Mouse (Mus musculus): ENCODE measurements around the gene Lgr6. TPM values are rescaled to one million over a fixed set of nuclear protein-coding genes. Genes with fewer than 3 reads are reported as not detected.

Lgr6 gene
- polyA plus RNA-seq, 1 experiment from 2014 or later = 0.75 TPM

DNA sequence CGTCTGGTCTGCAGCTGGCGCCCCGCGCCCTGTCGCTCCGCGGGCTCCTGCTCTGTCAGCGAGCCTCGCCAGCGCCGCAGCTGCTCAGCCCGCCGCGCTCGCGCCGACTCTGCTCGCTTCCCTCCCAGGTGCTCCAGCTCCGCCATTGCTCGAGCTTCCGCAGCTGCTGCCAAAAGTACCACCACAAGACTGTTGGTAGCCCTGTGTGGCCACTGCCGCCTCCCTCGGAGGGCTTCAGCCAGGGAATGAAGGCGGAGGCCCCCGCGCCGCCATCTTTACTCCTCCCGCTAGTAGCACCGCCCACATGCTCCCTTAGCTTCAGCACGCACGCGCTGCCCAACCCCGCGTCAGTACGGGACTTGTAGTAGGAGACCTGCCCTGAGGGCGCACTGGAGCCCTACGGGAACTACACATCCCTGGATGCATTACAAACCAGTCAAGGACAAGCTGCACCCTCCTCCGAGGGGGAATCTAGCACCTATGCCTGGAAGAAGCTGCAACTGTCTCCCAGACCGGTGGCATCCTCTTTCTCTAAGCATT lies 149.4 kb downstream of the Lgr6 start, which contains the start of gene Ppp1r12b:
TSS of gene Ppp1r12b (minus strand) at position 306 of the 540 bp plus-strand sequence.
- peaks cover 17% of the 10 kb centered on the region for H3K4me1 ChIP-seq
- peak within 1 kb of the TSS; percentile 93 for H3K4me3 ChIP-seq
- DNase-seq (ENCODE audit: low spot score) = peak; percentile 92
- H3K27me3 ChIP-seq (ENCODE audit: low read depth, poor library complexity, severe bottlenecking) = no peaks in the 10 kb centered on the region
- no peaks in the 10 kb centered on the region for H3K9me3 ChIP-seq (replicated peaks)
- no peaks in the 10 kb centered on the region for H3K36me3 ChIP-seq
- H3K27ac ChIP-seq = peak within 1 kb of the TSS; percentile 92
- WGBS = under 1% methylated on average over 39 of the region's 39 CpGs

DNA sequence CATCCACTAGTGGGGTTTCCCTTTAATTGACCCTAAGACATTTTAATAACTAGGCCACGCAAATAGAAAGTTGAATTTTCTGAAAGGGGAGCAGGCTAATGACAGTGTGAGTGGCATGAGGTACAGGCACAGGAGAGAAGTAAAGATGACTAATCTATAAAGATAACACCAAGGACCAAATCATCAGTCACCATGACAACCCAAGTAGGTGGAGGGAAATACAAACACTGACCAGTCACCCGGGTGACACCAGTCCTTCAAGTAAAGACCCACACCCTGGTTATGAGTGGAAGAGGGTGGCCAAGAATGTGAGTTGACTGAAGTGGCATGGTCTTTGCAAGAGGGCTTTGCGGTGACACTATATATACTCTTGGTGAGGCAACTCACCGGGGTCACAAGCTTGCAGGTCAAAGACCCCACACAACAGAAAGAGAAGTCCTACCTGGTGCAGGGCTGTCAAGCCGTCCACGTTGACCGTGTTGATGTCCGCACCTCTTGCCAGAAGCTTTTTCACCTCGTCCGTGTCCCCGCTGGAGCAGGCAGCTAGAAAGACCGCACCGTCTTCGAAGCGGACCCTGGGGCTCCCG lies 149.9 kb downstream of the Lgr6 start:
- Histone ChIP-seq H3K4me3 (peak overlapping the region; percentile 93), H3K9me3 (replicated peaks) (no peaks in the 10 kb centered on the region), H3K27ac (peak overlapping the region; percentile 92), H3K36me3 (no peaks in the 10 kb centered on the region), H3K27me3 (ENCODE audit: low read depth, poor library complexity, severe bottlenecking) (no peaks in the 10 kb centered on the region), H3K4me1 (peaks cover 17% of the 10 kb centered on the region)
- no peak for DNase-seq (ENCODE audit: low spot score)
- WGBS = 6% methylated on average over 16 of the region's 16 CpGs

DNA sequence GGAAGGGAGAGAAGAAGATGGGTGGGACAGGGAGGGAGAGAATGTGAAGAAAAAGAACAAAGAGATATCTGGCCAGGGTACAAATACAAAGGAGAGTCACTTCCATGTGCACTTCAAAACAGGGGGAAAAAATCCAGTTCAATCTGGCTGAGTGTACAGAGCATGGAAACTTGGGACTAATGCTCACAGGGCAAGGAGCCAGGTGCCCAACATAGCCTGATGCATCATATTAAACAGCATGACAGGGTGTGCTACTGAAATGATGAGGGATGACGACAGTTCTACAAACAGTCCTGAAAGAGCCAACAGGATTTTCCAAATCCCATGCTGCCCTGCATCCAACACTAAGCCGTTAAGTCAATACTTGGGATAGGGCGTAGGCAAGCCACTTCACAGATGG lies 155.1 kb downstream of the Lgr6 start:
- DNase-seq (ENCODE audit: low spot score) = no peak
- Histone ChIP-seq H3K27me3 (ENCODE audit: low read depth, poor library complexity, severe bottlenecking) (no peaks in the 10 kb centered on the region), H3K27ac (no peak overlapping the region), H3K4me1 (peaks cover 5% of the 10 kb centered on the region), H3K4me3 (no peak overlapping the region), H3K36me3 (no peaks in the 10 kb centered on the region; the same call in 1 of the 2 replicates), H3K9me3 (replicated peaks) (no peaks in the 10 kb centered on the region)
- 96% methylated on average over 3 of the region's 3 CpGs for WGBS

DNA sequence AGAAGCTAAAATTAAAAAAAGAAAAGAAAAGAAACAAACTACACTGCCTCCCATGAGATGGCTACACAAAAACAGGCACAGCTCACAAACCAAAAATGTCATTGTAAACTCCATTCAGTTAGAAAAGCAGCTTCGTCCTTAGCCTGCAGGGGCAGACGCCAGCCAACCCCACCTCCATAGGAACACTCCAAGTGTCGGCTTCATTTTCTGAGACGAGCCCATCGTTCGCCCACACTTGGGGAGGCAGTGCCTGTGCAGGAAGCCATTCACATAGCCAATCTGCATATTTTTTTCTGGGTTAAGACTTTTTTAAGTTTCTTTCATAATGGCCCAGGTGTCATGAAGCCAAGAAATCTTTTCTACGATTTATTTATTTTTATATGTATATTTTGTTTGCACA lies 157.5 kb downstream of the Lgr6 start:
- H3K27me3 ChIP-seq (ENCODE audit: low read depth, poor library complexity, severe bottlenecking) = no peaks in the 10 kb centered on the region
- no peak overlapping the region for H3K27ac ChIP-seq
- H3K9me3 ChIP-seq (replicated peaks) = no peaks in the 10 kb centered on the region
- H3K4me3 ChIP-seq = no peak overlapping the region
- no peaks in the 10 kb centered on the region for H3K4me1 ChIP-seq
- WGBS = 91% methylated on average over 7 of the region's 7 CpGs
- no peak for DNase-seq (ENCODE audit: low spot score)
- H3K36me3 ChIP-seq = no peaks in the 10 kb centered on the region; the same call in 1 of the 2 replicates

DNA sequence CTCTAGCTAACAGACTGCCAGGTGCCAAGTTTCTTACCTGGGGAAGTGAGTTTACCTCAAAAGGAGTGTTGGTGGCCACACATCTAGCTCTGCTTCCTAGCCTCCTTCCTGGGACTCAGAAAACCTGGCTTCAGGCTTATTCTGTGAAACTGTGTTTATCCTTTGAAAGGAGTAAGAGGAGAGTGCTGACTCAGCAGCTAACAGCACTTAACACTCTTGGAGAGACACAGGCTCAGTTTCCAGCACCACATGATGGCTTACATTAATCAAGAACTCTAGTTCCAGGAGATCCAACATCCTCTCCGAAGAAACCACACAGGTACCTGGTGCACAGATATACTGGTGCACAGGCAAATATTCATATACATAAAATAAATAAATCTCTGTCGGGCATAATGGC lies 162.2 kb downstream of the Lgr6 start:
- 88% methylated on average over 2 of the region's 2 CpGs for WGBS
- no peak overlapping the region for H3K27ac ChIP-seq
- no peak for DNase-seq (ENCODE audit: low spot score)

DNA sequence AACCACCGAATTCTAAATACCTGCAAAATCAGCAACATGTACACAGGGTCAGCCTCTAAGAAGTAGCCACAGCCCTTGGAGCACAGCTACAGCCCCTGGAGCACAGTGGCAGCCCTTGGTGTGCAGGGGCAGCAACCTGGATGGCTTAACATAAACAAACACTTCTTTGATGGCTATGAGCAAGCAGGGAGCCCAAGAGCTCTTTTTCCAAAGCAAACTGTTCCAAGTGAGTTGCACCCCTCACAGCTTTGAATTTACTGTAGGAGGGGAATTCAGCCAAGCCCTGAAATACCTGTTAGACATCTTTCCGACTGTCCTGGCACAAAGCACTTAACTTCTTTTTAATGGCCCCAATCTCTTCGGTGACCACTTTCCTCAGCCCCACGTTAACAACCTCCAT lies 164.2 kb downstream of the Lgr6 start:
- WGBS = 59% methylated on average over 4 of the region's 4 CpGs
- no peaks in the 10 kb centered on the region for H3K9me3 ChIP-seq (replicated peaks)
- no peak for DNase-seq (ENCODE audit: low spot score)

More for the DNA sequence above, 162.2 kb downstream of the Lgr6 start:
- no peak overlapping the region for H3K4me3 ChIP-seq
- H3K9me3 ChIP-seq (replicated peaks) = no peaks in the 10 kb centered on the region
- H3K36me3 ChIP-seq = no peaks in the 10 kb centered on the region; the same call in 1 of the 2 replicates
- no peaks in the 10 kb centered on the region for H3K4me1 ChIP-seq
- no peaks in the 10 kb centered on the region for H3K27me3 ChIP-seq (ENCODE audit: low read depth, poor library complexity, severe bottlenecking)

DNA sequence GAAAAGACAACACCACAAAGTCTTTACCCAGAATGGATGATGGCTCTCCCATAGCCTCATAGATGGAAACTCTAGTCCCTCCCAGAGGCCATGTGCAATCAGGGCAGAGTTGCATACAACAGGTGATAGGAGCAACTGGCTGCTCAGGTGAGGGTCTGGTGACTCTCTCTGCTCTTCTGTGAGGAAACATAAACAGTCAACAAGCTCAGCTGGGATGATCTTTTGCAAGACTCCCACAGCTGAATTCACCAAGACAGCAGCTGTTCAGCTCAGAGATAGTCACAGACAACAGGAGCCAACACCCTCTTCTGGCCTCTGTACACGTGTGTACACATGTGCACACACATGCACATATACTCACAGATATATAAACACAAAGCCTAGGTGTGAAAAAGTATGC lies 166.8 kb downstream of the Lgr6 start:
- H3K27me3 ChIP-seq (ENCODE audit: low read depth, poor library complexity, severe bottlenecking) = no peaks in the 10 kb centered on the region
- WGBS = 90% methylated on average over 1 of the region's 1 CpGs

More for the DNA sequence above, 164.2 kb downstream of the Lgr6 start:
- no peak overlapping the region for H3K27ac ChIP-seq
- H3K27me3 ChIP-seq (ENCODE audit: low read depth, poor library complexity, severe bottlenecking) = no peaks in the 10 kb centered on the region
- no peaks in the 10 kb centered on the region for H3K36me3 ChIP-seq
- no peak overlapping the region for H3K4me3 ChIP-seq
- no peaks in the 10 kb centered on the region for H3K4me1 ChIP-seq

DNA sequence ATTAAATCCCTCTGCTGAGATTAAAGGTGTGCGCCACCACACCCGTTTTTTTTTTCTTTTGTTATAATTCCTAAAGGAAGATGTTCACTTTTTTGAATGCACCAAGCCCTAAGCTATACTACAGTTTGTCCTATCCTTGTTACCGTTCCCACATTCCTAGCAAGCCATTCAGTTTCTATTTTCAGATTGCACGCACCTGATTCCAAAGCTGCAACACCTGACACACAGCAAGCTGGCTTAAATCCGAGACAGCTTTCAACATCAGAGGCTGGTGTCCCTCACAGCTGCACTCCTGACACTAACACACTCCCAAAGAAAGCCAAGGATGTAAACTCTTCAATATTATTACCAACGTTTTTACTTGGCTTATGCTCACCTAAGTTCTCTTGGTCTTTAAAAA lies 168.7 kb downstream of the Lgr6 start:
- Histone ChIP-seq H3K27me3 (ENCODE audit: low read depth, poor library complexity, severe bottlenecking) (no peaks in the 10 kb centered on the region), H3K27ac (no peak overlapping the region), H3K4me3 (no peak overlapping the region), H3K9me3 (replicated peaks) (no peaks in the 10 kb centered on the region), H3K4me1 (peaks cover 5% of the 10 kb centered on the region; the same call in 1 of the 2 replicates), H3K36me3 (no peaks in the 10 kb centered on the region)
- 92% methylated on average over 6 of the region's 6 CpGs for WGBS
- no peak for DNase-seq (ENCODE audit: low spot score)

More for the DNA sequence above, 166.8 kb downstream of the Lgr6 start:
- no peaks in the 10 kb centered on the region for H3K4me1 ChIP-seq
- H3K36me3 ChIP-seq = no peaks in the 10 kb centered on the region
- no peak overlapping the region for H3K27ac ChIP-seq
- no peaks in the 10 kb centered on the region for H3K9me3 ChIP-seq (replicated peaks)
- H3K4me3 ChIP-seq = no peak overlapping the region
- no peak for DNase-seq (ENCODE audit: low spot score)

Other genes starting within 250 kb of the Lgr6 start
- 5.5 and 5.7 TPM in 2 replicates for gene Ppp1r12b, start 149.3 kb downstream of the Lgr6 start, polyA plus RNA-seq (2016; fragmentation: Nextera tagmentation; extraction: Ambion mirVana)
- gene Ube2t, start 142.7 kb downstream of the Lgr6 start, polyA plus RNA-seq (2016; fragmentation: Nextera tagmentation; extraction: Ambion mirVana) = 50.2 and 51.1 TPM in 2 replicates
- 1.4 and 1.9 TPM in 2 replicates for gene Ptpn7, start 27.4 kb upstream of the Lgr6 start, polyA plus RNA-seq (2016; fragmentation: Nextera tagmentation; extraction: Ambion mirVana)
- gene Arl8a, start 41.5 kb upstream of the Lgr6 start, polyA plus RNA-seq (2016; fragmentation: Nextera tagmentation; extraction: Ambion mirVana) = 32.7 and 42.2 TPM in 2 replicates
- not detected in 2 replicates for gene Gpr37l1, start 62.4 kb upstream of the Lgr6 start, polyA plus RNA-seq (2016; fragmentation: Nextera tagmentation; extraction: Ambion mirVana)
- 8.2 and 8.8 TPM in 2 replicates for gene Elf3, start 153.3 kb upstream of the Lgr6 start, polyA plus RNA-seq (2016; fragmentation: Nextera tagmentation; extraction: Ambion mirVana)
- 103 and 113 TPM in 2 replicates for gene Rnpep, start 178.8 kb upstream of the Lgr6 start, polyA plus RNA-seq (2016; fragmentation: Nextera tagmentation; extraction: Ambion mirVana)
- 201 and 243 TPM in 2 replicates for gene Timm17a, start 208.5 kb upstream of the Lgr6 start, polyA plus RNA-seq (2016; fragmentation: Nextera tagmentation; extraction: Ambion mirVana)
- gene Lmod1, start 219.5 kb upstream of the Lgr6 start, polyA plus RNA-seq (2016; fragmentation: Nextera tagmentation; extraction: Ambion mirVana) = 0.28 and 0.39 TPM in 2 replicates